Mouse (Mus musculus) lung, embryonic 16.5 days (tissue): ENCODE measurements at regions not wholly inside any gene's neighbourhood (a gene's known extent, or its start where the extent isn't known, plus 50 kb on each side); places are given as distances from the start of the nearest gene placed in this dataset.

ENCODE experiments used
- ATAC-seq: fragments of 200-750 bp; cut with Nextera tagmentation; 2 replicates; pipeline ENCODE4 v1.8.0; 2017; ENCODE audit warnings: low read depth, mild to moderate bottlenecking, moderate library complexity
- H3K27ac ChIP-seq: fragments of 300-500 bp; sonication (generic); 2 replicates; pipeline ENCODE4 v1.5.1; 2014; ENCODE audit warnings: mild to moderate bottlenecking, control low read depth, low read length
- H3K27me3 ChIP-seq: fragments of 300-500 bp; sonication (generic); 2 replicates; pipeline ENCODE4 v1.6.1; 2014; ENCODE audit warnings: low read depth, low read length, mixed read lengths; ENCODE audit not compliant: control insufficient read depth, insufficient read depth
- H3K36me3 ChIP-seq: fragments of 300-500 bp; sonication (generic); 2 replicates; pipeline ENCODE4 v1.6.1; 2014; ENCODE audit warnings: low read length; ENCODE audit not compliant: control insufficient read depth, insufficient read depth
- H3K4me1 ChIP-seq: fragments of 300-500 bp; sonication (generic); replicated peaks from 2 replicates; pipeline ENCODE4 v1.6.1; 2014; ENCODE audit warnings: low read length, mixed read lengths; ENCODE audit not compliant: control insufficient read depth, insufficient read depth
- H3K4me2 ChIP-seq: fragments of 300-500 bp; sonication (generic); 2 replicates; pipeline ENCODE4 v1.6.1; 2014; ENCODE audit warnings: low read depth, low read length, control low read depth
- H3K4me3 ChIP-seq: fragments of 300-500 bp; sonication (generic); 2 replicates; pipeline ENCODE4 v1.5.1; 2014; ENCODE audit warnings: mild to moderate bottlenecking, low read length, control low read depth
- H3K9ac ChIP-seq: fragments of 300-500 bp; sonication (generic); 2 replicates; pipeline ENCODE4 v1.6.1; 2014; ENCODE audit warnings: low read length, control low read depth
- H3K9me3 ChIP-seq: fragments of 300-500 bp; sonication (generic); 2 replicates; pipeline ENCODE4 v1.6.1; 2016; ENCODE audit warnings: low read length; ENCODE audit not compliant: control insufficient read depth
- WGBS: fragments of 180-500 bp; shearing (Covaris S2); extraction: QIAGEN DNeasy Blood & Tissue Kit; methylation state at CpG from one replicate; pipeline ENCODE4 v1.1.7; 2014; 5-methylcytosine and 5-hydroxymethylcytosine counted together

DNA sequence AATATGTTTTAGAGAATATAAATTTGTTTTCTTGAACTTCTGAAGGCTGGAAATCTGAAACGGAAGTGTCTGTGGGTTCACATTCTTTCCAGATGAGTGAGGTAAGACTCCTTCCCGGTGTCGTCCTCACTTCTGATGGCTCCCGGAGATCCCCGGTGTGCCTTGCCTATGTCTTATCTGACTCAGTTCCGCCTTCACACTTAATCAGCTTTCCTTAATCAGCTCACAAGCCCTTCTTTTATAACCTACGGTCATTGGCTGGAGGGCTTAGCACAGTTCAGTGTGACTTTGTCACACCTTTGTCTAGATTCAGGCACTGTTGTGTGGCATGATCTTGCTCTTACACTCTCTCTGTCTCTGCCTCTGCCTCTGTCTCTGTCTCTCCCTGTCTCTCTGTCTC lies 269.6 kb downstream of the Cd83 start:
- H3K9ac ChIP-seq: no peak overlapping the region
- ATAC-seq: no peak
- H3K4me2 ChIP-seq: no peak overlapping the region
- H3K27ac ChIP-seq: no peak overlapping the region
- H3K4me3 ChIP-seq: no peak overlapping the region
- 47% methylated on average over 7 of the region's 7 CpGs for WGBS
- H3K36me3 ChIP-seq: no peaks in the 10 kb centered on the region
- H3K27me3 ChIP-seq: no peaks in the 10 kb centered on the region
- peaks cover 16% of the 10 kb centered on the region for H3K4me1 ChIP-seq
- no peaks in the 10 kb centered on the region for H3K9me3 ChIP-seq

DNA sequence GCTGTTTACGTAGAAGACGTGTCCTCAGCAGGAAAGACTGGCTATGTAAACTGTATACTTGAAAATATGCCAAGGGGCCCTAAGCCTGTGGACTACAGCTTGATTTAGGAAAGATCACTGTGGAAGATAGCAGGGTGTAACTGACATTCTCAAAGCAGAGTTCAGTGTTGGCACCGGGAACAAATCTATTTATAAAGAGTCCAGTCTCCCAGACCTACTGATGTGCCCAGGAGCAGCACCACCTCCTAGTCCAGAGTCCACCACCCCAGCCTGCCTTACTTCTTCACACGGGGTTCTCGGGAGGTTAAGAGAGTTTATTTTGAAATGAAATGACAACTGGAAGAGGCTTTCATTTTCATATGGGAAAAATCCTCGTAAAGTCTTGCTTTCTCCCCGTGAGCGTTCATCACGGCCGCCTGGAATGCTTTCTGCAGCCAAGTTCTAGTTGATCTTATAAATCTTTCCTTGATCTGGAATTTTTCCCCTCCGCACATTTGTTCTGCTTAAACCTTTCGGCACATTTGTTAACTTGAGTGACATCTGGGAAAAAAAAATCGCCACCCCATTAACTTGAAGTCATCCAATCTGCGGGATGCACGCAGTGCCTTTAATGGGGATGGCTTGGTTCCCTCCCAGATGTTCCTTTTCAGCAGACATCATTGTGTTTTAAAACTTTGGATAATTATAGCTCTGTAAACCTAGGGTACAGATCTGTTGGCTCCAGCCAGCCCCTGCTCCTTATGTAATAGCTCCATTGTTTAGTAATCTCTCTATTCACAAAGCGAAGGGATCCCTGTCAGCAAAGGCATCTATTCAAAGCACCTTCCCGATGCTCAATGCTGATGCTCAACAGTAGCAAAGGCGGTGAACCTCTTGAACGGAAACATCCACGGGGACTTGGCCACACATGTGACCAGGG lies 271.3 kb downstream of the Cd83 start:
- Histone ChIP-seq H3K4me3 (peak overlapping the region; percentile 9; the same call in 1 of the 2 replicates), H3K9me3 (no peaks in the 10 kb centered on the region), H3K27ac (peak overlapping the region; percentile 88), H3K27me3 (no peaks in the 10 kb centered on the region), H3K4me2 (peak overlapping the region; percentile 30), H3K4me1 (peaks cover 16% of the 10 kb centered on the region), H3K36me3 (no peaks in the 10 kb centered on the region), H3K9ac (no peak overlapping the region)
- peak; percentile 92 for ATAC-seq
- 32% methylated on average over 20 of the region's 20 CpGs for WGBS

DNA sequence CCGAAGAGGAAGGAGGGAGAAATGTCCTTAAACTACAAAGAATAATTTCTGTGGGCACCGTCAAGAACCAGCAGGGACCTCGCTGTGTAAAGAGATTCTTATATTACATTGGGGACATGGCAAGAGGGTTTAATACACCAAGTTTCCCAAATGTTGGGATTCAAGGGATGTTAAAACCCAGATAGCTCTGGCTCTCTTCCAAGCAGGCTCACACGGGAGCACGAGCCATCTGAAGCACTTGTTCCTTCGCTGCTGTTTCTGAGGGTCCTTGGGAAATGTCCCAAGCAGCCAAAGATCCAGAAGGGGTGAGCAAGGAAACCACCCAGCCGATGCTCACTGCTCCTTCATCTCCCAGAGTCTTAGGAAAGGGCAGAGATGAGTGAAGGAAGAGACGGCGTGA lies 272.1 kb downstream of the Cd83 start:
- 0 out of 2 replicates have a peak overlapping the region, but pooled peaks have one; percentile 30 for H3K4me2 ChIP-seq

DNA sequence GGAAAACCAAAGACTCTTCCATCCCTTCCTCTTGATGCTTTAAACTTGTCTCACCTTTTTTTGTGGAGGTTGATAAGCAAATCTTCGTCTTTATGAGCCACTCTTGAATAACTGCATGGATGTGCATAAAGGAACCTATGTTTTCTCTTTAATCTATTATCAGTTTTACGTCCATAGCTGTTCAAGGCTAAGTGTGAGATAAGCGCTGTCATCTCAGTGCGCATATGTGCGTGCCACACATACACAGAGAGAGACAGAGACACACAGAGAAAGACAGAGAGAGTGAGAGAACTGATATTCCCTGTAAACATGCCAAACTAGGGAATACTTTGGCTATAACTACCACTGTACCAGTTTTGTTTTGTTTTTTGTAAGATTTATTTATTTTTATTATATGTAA lies 273.0 kb downstream of the Cd83 start:
- no peak for ATAC-seq
- Histone ChIP-seq H3K4me2 (no peak overlapping the region), H3K4me3 (no peak overlapping the region), H3K9me3 (no peaks in the 10 kb centered on the region), H3K36me3 (no peaks in the 10 kb centered on the region), H3K27ac (no peak overlapping the region), H3K4me1 (peaks cover 25% of the 10 kb centered on the region), H3K27me3 (no peaks in the 10 kb centered on the region), H3K9ac (no peak overlapping the region)
- WGBS: 70% methylated on average over 5 of the region's 5 CpGs

More for the DNA sequence above, 272.1 kb downstream of the Cd83 start:
- no peak overlapping the region for H3K4me3 ChIP-seq
- no peaks in the 10 kb centered on the region for H3K9me3 ChIP-seq
- no peak for ATAC-seq
- peaks cover 17% of the 10 kb centered on the region for H3K4me1 ChIP-seq
- 54% methylated on average over 9 of the region's 9 CpGs for WGBS
- H3K9ac ChIP-seq: no peak overlapping the region
- H3K27me3 ChIP-seq: no peaks in the 10 kb centered on the region
- no peaks in the 10 kb centered on the region for H3K36me3 ChIP-seq
- peak overlapping the region; percentile 88 for H3K27ac ChIP-seq

DNA sequence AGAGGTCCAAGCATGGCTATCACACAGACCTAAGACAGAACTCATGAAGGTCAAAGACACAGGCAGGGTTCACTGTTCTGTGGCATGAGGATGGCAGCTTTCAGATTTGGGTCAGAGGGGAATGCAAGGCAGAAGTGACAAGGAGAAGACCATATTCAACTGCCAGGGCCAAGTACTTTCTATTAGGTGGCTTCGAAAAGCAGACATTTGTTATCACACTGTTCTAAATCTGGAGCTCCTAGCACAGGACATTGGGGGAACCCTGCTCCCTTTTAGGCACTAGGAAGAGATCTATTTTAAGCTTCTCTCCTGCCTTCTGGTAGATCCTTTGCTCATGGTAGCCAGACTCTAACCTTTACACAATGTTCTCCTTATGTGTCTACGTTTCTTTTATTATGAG lies 273.7 kb downstream of the Cd83 start:
- Histone ChIP-seq H3K4me1 (peaks cover 28% of the 10 kb centered on the region), H3K9ac (no peak overlapping the region), H3K4me3 (no peak overlapping the region), H3K36me3 (no peaks in the 10 kb centered on the region), H3K27ac (no peak overlapping the region), H3K4me2 (no peak overlapping the region), H3K9me3 (no peaks in the 10 kb centered on the region), H3K27me3 (no peaks in the 10 kb centered on the region)
- WGBS: 67% methylated on average over 2 of the region's 2 CpGs
- ATAC-seq: no peak

DNA sequence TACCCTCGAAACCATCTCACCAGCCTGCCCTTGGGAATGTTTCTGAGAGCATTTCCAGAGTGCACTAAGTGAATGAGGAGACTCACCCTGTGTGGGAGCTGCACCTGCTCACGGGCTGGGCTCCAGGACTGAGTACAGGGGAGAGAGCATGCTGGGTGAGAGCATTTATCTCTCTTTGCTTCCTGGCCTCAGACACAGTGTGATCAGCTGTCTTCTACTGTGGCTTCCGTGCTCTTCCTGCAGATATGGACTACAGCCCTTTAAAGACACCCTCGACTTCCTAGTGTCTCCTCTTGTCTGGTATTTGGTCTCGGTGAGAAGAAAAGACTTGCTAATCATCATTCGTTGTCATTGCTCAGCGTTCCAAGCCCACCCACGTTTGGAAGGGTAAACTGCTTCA lies 274.9 kb downstream of the Cd83 start:
- 47% methylated on average over 8 of the region's 8 CpGs for WGBS
- no peak for ATAC-seq
- Histone ChIP-seq H3K4me3 (no peak overlapping the region), H3K9me3 (no peaks in the 10 kb centered on the region), H3K9ac (no peak overlapping the region), H3K27ac (no peak overlapping the region), H3K4me2 (no peak overlapping the region), H3K27me3 (no peaks in the 10 kb centered on the region), H3K36me3 (no peaks in the 10 kb centered on the region), H3K4me1 (peaks cover 31% of the 10 kb centered on the region)

DNA sequence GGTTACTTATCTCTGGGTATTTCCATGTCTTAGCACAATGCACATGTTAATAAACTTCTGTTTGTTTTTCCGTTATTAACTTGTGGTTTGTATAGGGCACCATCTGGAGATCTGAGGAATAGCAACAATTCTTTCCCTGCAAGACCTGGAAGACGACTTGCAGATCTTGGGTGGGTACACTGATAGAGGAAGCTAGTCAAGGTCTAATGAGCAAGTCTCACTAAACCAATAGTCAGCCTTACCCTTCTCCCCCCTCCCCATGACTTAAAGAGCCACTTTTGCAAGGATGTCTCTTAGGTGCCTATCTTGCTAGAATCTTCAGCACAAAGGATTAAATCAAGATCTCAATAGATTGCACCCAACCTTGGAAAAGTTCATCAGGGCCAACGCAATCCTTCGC lies 276.7 kb downstream of the Cd83 start:
- peaks cover 32% of the 10 kb centered on the region for H3K4me1 ChIP-seq
- no peak overlapping the region for H3K4me2 ChIP-seq
- no peaks in the 10 kb centered on the region for H3K36me3 ChIP-seq
- H3K9me3 ChIP-seq: no peaks in the 10 kb centered on the region
- H3K27ac ChIP-seq: no peak overlapping the region
- H3K4me3 ChIP-seq: no peak overlapping the region
- no peak for ATAC-seq
- H3K9ac ChIP-seq: no peak overlapping the region
- 79% methylated on average over 4 of the region's 4 CpGs for WGBS
- no peaks in the 10 kb centered on the region for H3K27me3 ChIP-seq

DNA sequence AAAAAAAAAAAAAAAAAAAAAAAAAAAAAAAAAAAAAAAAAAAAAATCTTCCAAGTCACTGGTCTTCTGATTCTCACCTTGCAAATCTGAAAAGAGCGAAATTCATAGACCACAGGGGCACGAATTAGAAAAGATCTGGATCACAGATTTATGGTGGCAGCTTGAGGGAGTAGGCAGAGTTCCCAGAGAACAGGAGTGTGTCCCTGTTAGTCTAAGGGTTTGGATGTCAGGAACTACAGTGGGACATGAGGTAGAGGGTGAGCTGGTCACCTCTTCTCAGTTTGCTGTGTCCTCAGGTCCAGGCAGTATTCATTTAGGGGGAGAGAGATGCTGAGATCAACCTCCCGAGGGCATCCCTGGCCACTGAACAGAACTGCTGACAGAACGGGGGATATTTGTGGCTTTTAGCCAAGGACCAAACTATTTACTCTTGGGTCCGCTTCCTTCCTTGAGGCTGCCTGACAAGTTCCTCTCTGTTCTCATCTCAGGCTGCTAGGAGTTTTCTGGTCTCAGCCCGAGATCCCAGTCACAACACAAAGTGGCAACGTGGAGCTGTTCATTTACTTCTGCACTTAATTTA lies 277.2 kb downstream of the Cd83 start:
- Histone ChIP-seq H3K27ac (0 out of 2 replicates have a peak overlapping the region, but pooled peaks have one; percentile 28), H3K27me3 (no peaks in the 10 kb centered on the region), H3K4me3 (no peak overlapping the region), H3K9ac (0 out of 2 replicates have a peak overlapping the region, but pooled peaks have one; percentile 4), H3K36me3 (no peaks in the 10 kb centered on the region), H3K9me3 (no peaks in the 10 kb centered on the region), H3K4me2 (peak overlapping the region; percentile 16; the same call in 1 of the 2 replicates), H3K4me1 (peaks cover 26% of the 10 kb centered on the region)
- 22% methylated on average over 7 of the region's 7 CpGs for WGBS
- ATAC-seq: peak; percentile 15; the same call in 1 of the 2 replicates

DNA sequence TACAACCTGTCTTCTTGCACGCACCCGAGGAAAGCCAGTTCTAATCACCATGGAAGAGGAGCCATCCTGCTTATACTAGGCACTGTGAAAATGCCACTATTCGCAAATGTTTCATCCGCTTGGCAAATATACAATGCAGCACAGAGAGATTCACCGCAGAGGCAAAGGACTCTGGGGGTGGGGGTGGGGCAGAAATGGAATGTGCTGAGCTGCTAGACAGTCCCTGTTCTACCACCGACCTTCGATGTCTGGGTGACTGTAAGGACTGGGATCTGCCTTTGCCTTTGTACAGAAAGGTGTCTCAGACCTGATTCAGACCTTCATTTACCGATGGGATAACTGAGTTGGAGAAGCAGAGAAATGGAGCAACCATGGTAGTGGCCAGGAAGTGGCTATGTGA lies 278.7 kb downstream of the Cd83 start:
- WGBS: 50% methylated on average over 8 of the region's 8 CpGs
- Histone ChIP-seq H3K9ac (no peak overlapping the region), H3K4me2 (no peak overlapping the region), H3K4me3 (no peak overlapping the region), H3K4me1 (peaks cover 24% of the 10 kb centered on the region), H3K9me3 (no peaks in the 10 kb centered on the region), H3K36me3 (no peaks in the 10 kb centered on the region), H3K27ac (no peak overlapping the region), H3K27me3 (no peaks in the 10 kb centered on the region)
- no peak for ATAC-seq
